Mouse (Mus musculus): Measurements from ENCODE around the gene Lrp8.

DNA sequence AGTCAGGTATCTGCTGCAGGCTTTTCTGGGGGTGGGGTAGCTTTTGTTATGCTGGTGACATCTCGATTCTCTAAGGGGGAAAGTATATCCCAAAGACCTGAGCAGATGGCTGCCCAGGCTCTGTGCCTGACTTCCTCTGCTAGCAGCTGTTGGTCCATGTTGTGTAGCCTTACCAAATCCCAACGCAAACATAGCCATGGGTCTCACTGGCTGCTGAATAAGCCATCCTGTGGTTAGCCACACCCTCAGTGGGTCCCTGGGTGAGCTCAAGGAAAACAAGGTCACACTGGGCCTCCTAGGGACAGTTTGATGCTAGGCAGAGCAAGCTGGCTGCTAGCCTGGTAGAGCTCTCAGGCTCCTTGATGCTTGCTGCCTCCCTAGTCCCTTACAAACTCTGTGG lies 27.6 kb downstream of the Lrp8 start:
- no peak for TF ChIP-seq CTCF (IDR thresholded peaks at IDR 0.05; ENCODE audit: low read depth, low read length)
- no peak for TF ChIP-seq POLR2A (IDR thresholded peaks at IDR 0.05; ENCODE audit: borderline replicate concordance, low read depth, low read length)
